Mouse (Mus musculus) kidney, embryonic 16.5 days (tissue): ENCODE data around the gene Mapk11. TPM values are rescaled to one million over a fixed set of nuclear protein-coding genes. Genes with fewer than 3 reads are reported as not detected.

Experiments
- ATAC-seq: fragments of 200-750 bp; cut with Nextera tagmentation; 2 replicates; pipeline ENCODE4 v1.8.0; 2017; ENCODE audit warnings: moderate TSS enrichment; ENCODE audit not compliant: low FRiP score, low TSS enrichment
- H3K27ac ChIP-seq: fragments of 300-500 bp; sonication (generic); 2 replicates; pipeline ENCODE4 v1.5.1; 2014; ENCODE audit warnings: low read length
- H3K27me3 ChIP-seq: fragments of 300-500 bp; sonication (generic); 2 replicates; pipeline ENCODE4 v1.6.1; 2014; ENCODE audit warnings: low read length, control low read depth, mixed read lengths; ENCODE audit not compliant: insufficient read depth
- H3K36me3 ChIP-seq: fragments of 300-500 bp; sonication (generic); 2 replicates; pipeline ENCODE4 v1.6.1; 2014; ENCODE audit warnings: low read length, control low read depth, mixed read lengths; ENCODE audit not compliant: insufficient read depth
- H3K4me1 ChIP-seq: fragments of 300-500 bp; sonication (generic); 2 replicates; pipeline ENCODE4 v1.6.1; 2014; ENCODE audit warnings: low read length, control low read depth, mixed read lengths; ENCODE audit not compliant: insufficient read depth
- H3K4me2 ChIP-seq: fragments of 300-500 bp; sonication (generic); replicated peaks from 2 replicates; pipeline ENCODE4 v1.6.1; 2014; ENCODE audit warnings: low read depth, low read length
- H3K4me3 ChIP-seq: fragments of 300-500 bp; sonication (generic); 2 replicates; pipeline ENCODE4 v1.5.1; 2014; ENCODE audit warnings: mild to moderate bottlenecking, low read length
- H3K9ac ChIP-seq: fragments of 300-500 bp; sonication (generic); replicated peaks from 2 replicates; pipeline ENCODE4 v1.6.1; 2014; ENCODE audit warnings: low read length
- H3K9me3 ChIP-seq: fragments of 300-500 bp; sonication (generic); 2 replicates; pipeline ENCODE4 v1.6.1; 2016; ENCODE audit warnings: low read length, control low read depth
- WGBS: fragments of 180-500 bp; shearing (Covaris S2); extraction: QIAGEN DNeasy Blood & Tissue Kit; methylation state at CpG from one replicate; pipeline ENCODE4 v1.1.7; 2014; 5-methylcytosine and 5-hydroxymethylcytosine counted together
- microRNA-seq: library from miRNA; unstranded; fragments of <30 nt; microRNA quantifications from one replicate; pipeline ENCODE4, GENCODE M21; 2016
- polyA plus RNA-seq: library from polyadenylated mRNA; unstranded; fragments of >200 nt; fragmentation: Nextera tagmentation; extraction: Ambion mirVana; gene quantifications from 2 replicates; pipeline ENCODE4 v1.2.1, GENCODE M21; 2015

Mapk11 gene
- polyA plus RNA-seq, 1 experiment from 2014 or later, result 16.0 TPM

- no peaks in the 10 kb centered on the region for H3K27me3 ChIP-seq
- ATAC-seq, result no peak
- H3K4me1 ChIP-seq, result no peaks in the 10 kb centered on the region
- no peak overlapping the region for H3K4me3 ChIP-seq
- no peak overlapping the region for H3K27ac ChIP-seq
- WGBS, result 82% methylated on average over 7 of the region's 7 CpGs
- H3K9me3 ChIP-seq, result no peaks in the 10 kb centered on the region
- no peak overlapping the region for H3K9ac ChIP-seq
- H3K36me3 ChIP-seq, result peaks cover 88% of the 10 kb centered on the region
- no peak overlapping the region for H3K4me2 ChIP-seq
Measured at GRCm38 (mm10) chr15:89098616-89099015, 50.8 kb downstream of the Mapk11 start.

GRCm38 (mm10) chr15:89097450-89097849 lies 52.0 kb downstream of the Mapk11 start:
- no peak overlapping the region for H3K4me2 ChIP-seq
- H3K27ac ChIP-seq, result no peak overlapping the region
- no peak for ATAC-seq
- H3K27me3 ChIP-seq, result no peaks in the 10 kb centered on the region
- H3K9ac ChIP-seq, result no peak overlapping the region
- H3K4me3 ChIP-seq, result no peak overlapping the region
- peaks cover 88% of the 10 kb centered on the region for H3K36me3 ChIP-seq
- no peaks in the 10 kb centered on the region for H3K9me3 ChIP-seq
- WGBS, result 92% methylated on average over 5 of the region's 5 CpGs
- H3K4me1 ChIP-seq, result no peaks in the 10 kb centered on the region

Small RNA genes within 50 kb of the gene (microRNA-seq; reads per million reads assigned to microRNA genes)
- gene Mir6958 (0.95 reads per million), gene Mir7118 (not detected)

Other genes with a start within 250 kb of the Mapk11 start
- gene Ttll8, start 195.2 kb downstream of the Mapk11 start, polyA plus RNA-seq, result not detected in 2 replicates
- gene Mlc1, start 170.6 kb downstream of the Mapk11 start, polyA plus RNA-seq, result 0.06 TPM in 1 of 2 replicates, not detected in the other
- 0.31 TPM in 1 of 2 replicates, not detected in the other for gene Mov10l1, start 166.7 kb downstream of the Mapk11 start, polyA plus RNA-seq
- 0.04 and 0.23 TPM in 2 replicates for gene Panx2, start 89.9 kb downstream of the Mapk11 start, polyA plus RNA-seq
- 53.8 and 60.3 TPM in 2 replicates for gene Trabd, start 74.5 kb downstream of the Mapk11 start, polyA plus RNA-seq
- gene Selenoo, start 60.5 kb downstream of the Mapk11 start, polyA plus RNA-seq, result 19.7 and 19.8 TPM in 2 replicates
- gene Tubgcp6, start 26.5 kb downstream of the Mapk11 start, polyA plus RNA-seq, result 14.7 and 17.8 TPM in 2 replicates
- 23.4 and 25.8 TPM in 2 replicates for gene Hdac10, start 20.9 kb downstream of the Mapk11 start, polyA plus RNA-seq
- 15.5 and 16.2 TPM in 2 replicates for gene Mapk12, start 8.9 kb downstream of the Mapk11 start, polyA plus RNA-seq
- 184 and 188 TPM in 2 replicates for gene Plxnb2, start 31.2 kb upstream of the Mapk11 start, polyA plus RNA-seq
- gene Dennd6b, start 46.9 kb upstream of the Mapk11 start, polyA plus RNA-seq, result 20.4 and 21.9 TPM in 2 replicates
- 24.0 and 26.7 TPM in 2 replicates for gene Ppp6r2, start 61.9 kb upstream of the Mapk11 start, polyA plus RNA-seq
- gene Sbf1, start 165.7 kb upstream of the Mapk11 start, polyA plus RNA-seq, result 49.3 and 52.0 TPM in 2 replicates
- gene Adm2, start 173.1 kb upstream of the Mapk11 start, polyA plus RNA-seq, result 0.98 and 1.5 TPM in 2 replicates
- 17.0 and 28.6 TPM in 2 replicates for gene Miox, start 184.8 kb upstream of the Mapk11 start, polyA plus RNA-seq
- 68.3 and 79.0 TPM in 2 replicates for gene Lmf2, start 206.0 kb upstream of the Mapk11 start, polyA plus RNA-seq
- 165 and 175 TPM in 2 replicates for gene Ncaph2, start 206.1 kb upstream of the Mapk11 start, polyA plus RNA-seq
- 9.7 and 11.8 TPM in 2 replicates for gene Sco2, start 224.2 kb upstream of the Mapk11 start, polyA plus RNA-seq
- 0.94 and 1.9 TPM in 2 replicates for gene Tymp, start 227.4 kb upstream of the Mapk11 start, polyA plus RNA-seq
- gene Odf3b, start 229.7 kb upstream of the Mapk11 start, polyA plus RNA-seq, result 1.1 and 1.6 TPM in 2 replicates
- gene Klhdc7b, start 235.3 kb upstream of the Mapk11 start, polyA plus RNA-seq, result 0.04 TPM in 1 of 2 replicates, not detected in the other